Mouse (Mus musculus) stomach, postnatal 0 days (tissue): ENCODE data around the gene Llgl1. TPM values are rescaled to one million over a fixed set of nuclear protein-coding genes. Genes with fewer than 3 reads are reported as not detected.

Source experiments
- ATAC-seq: fragments of 200-750 bp; cut with Nextera tagmentation; 2 replicates; pipeline ENCODE4 v1.8.0; 2017; ENCODE audit not compliant: low FRiP score, low TSS enrichment
- DNase-seq: peaks from one replicate; pipeline ENCODE4 v3.0.0-alpha.2; 2016; ENCODE audit warnings: low spot score
- H3K27ac ChIP-seq: fragments of 300-500 bp; sonication (generic); replicated peaks from 2 replicates; pipeline ENCODE4 v1.5.1; 2014; ENCODE audit warnings: mild to moderate bottlenecking, control low read depth
- H3K27me3 ChIP-seq: fragments of 300-500 bp; sonication (generic); 2 replicates; pipeline ENCODE4 v1.6.1; 2014; ENCODE audit warnings: low read length; ENCODE audit not compliant: control insufficient read depth, insufficient read depth
- H3K36me3 ChIP-seq: fragments of 300-500 bp; sonication (generic); 2 replicates; pipeline ENCODE4 v1.6.1; 2014; ENCODE audit warnings: low read length, mixed read lengths; ENCODE audit not compliant: control insufficient read depth, insufficient read depth
- H3K4me1 ChIP-seq: fragments of 300-500 bp; sonication (generic); replicated peaks from 2 replicates; pipeline ENCODE4 v1.6.1; 2014; ENCODE audit warnings: antibody characterized with exemption; ENCODE audit not compliant: control insufficient read depth, insufficient read depth
- H3K4me2 ChIP-seq: fragments of 300-500 bp; sonication (generic); replicated peaks from 2 replicates; pipeline ENCODE4 v1.6.1; 2014; ENCODE audit warnings: low read depth, mild to moderate bottlenecking, control low read depth, moderate library complexity
- H3K4me3 ChIP-seq: fragments of 300-500 bp; sonication (generic); 2 replicates; pipeline ENCODE4 v1.5.1; 2014; ENCODE audit warnings: low read depth, low read length, control low read depth
- H3K9ac ChIP-seq: fragments of 300-500 bp; sonication (generic); 2 replicates; pipeline ENCODE4 v1.6.1; 2014; ENCODE audit warnings: mild to moderate bottlenecking, low read length, control low read depth, mixed read lengths
- H3K9me3 ChIP-seq: fragments of 300-500 bp; sonication (generic); 2 replicates; pipeline ENCODE4 v1.6.1; 2016; ENCODE audit warnings: low read length; ENCODE audit not compliant: control insufficient read depth
- CTCF ChIP-seq: IDR thresholded peaks from 2 replicates; pipeline ENCODE4 v1.5.1; 2016; ENCODE audit warnings: antibody characterized with exemption, low read depth, mild to moderate bottlenecking, moderate library complexity
- EP300 ChIP-seq: optimal IDR thresholded peaks from 2 replicates; pipeline ENCODE3; 2016; ENCODE audit warnings: antibody characterized with exemption
- WGBS: fragments of 180-500 bp; shearing (Covaris S2); extraction: QIAGEN DNeasy Blood & Tissue Kit; methylation state at CpG from one replicate; pipeline ENCODE4 v1.1.7; 2014; 5-methylcytosine and 5-hydroxymethylcytosine counted together
- polyA plus RNA-seq: library from polyadenylated mRNA; unstranded; fragments of >200 nt; fragmentation: Nextera tagmentation; extraction: Ambion mirVana; gene quantifications from 2 replicates; pipeline ENCODE4 v1.2.1, GENCODE M21; 2015

The Llgl1 gene
- polyA plus RNA-seq, 1 experiment from 2014 or later = 13.6 TPM

DNA sequence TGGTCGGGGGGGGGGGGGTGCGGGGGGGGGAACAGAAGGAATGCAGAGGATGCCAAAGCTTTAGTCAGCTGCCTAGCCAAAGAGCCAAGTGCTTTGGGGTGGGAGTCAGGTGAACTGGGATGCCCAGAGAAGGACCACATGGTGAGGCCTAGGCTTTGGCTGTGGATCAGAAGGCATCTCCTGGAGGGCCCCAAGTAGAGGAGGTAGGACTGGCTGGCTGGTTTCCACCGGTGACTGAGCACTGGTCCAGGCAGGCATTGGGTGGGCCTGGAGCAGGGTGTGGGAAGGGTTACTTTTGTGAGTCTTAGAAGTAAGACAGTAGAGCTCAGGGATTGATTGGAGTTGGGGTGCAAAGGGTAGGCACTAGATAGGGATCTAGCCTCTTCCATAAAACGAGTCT, 2.1 kb downstream of the Llgl1 start:
- no peak overlapping the region for H3K4me2 ChIP-seq
- H3K27ac ChIP-seq = no peak overlapping the region
- no peak overlapping the region for H3K4me3 ChIP-seq
- TF ChIP-seq EP300 (no peak), CTCF (no peak)
- peaks cover 4% of the 10 kb centered on the region; the same call in 1 of the 2 replicates for H3K4me1 ChIP-seq
- ATAC-seq = no peak
- H3K9me3 ChIP-seq = no peaks in the 10 kb centered on the region
- 0 out of 2 replicates have a peak, but pooled peaks cover 3% of the 10 kb centered on the region for H3K36me3 ChIP-seq
- H3K9ac ChIP-seq = no peak overlapping the region
- H3K27me3 ChIP-seq = no peaks in the 10 kb centered on the region
- WGBS = 61% methylated on average over 2 of the region's 4 CpGs
- DNase-seq = peak; percentile 20

DNA sequence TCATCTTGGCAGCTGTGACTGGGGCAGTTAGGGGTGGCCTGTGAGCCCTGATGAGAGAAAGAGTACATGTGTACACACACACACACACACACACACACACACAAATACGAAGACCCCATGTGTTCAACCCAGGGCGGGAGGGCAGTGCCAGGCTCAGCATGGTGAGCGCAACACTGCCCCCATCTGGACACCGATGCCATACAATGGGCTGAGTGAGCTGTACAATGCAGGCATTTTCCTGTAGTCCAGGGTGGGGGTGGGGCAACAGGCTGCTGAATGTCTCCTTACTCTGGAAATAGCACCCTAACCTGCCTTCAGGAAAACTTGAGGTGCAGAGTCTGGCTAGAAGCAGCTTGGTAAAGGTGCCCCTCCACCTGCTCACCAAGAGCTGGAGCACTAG, 3.6 kb downstream of the Llgl1 start:
- Histone ChIP-seq H3K27me3 (no peaks in the 10 kb centered on the region), H3K4me2 (no peak overlapping the region), H3K4me1 (peaks cover 7% of the 10 kb centered on the region; the same call in 1 of the 2 replicates), H3K36me3 (peaks cover 12% of the 10 kb centered on the region; the same call in 1 of the 2 replicates), H3K4me3 (no peak overlapping the region), H3K27ac (no peak overlapping the region), H3K9ac (no peak overlapping the region), H3K9me3 (no peaks in the 10 kb centered on the region)
- ATAC-seq (0 out of 2 replicates have a peak, but pooled peaks have one; percentile 20), DNase-seq (peak; percentile 83)
- 44% methylated on average over 4 of the region's 4 CpGs for WGBS
- TF ChIP-seq CTCF (peak; percentile 78), EP300 (no peak)

DNA sequence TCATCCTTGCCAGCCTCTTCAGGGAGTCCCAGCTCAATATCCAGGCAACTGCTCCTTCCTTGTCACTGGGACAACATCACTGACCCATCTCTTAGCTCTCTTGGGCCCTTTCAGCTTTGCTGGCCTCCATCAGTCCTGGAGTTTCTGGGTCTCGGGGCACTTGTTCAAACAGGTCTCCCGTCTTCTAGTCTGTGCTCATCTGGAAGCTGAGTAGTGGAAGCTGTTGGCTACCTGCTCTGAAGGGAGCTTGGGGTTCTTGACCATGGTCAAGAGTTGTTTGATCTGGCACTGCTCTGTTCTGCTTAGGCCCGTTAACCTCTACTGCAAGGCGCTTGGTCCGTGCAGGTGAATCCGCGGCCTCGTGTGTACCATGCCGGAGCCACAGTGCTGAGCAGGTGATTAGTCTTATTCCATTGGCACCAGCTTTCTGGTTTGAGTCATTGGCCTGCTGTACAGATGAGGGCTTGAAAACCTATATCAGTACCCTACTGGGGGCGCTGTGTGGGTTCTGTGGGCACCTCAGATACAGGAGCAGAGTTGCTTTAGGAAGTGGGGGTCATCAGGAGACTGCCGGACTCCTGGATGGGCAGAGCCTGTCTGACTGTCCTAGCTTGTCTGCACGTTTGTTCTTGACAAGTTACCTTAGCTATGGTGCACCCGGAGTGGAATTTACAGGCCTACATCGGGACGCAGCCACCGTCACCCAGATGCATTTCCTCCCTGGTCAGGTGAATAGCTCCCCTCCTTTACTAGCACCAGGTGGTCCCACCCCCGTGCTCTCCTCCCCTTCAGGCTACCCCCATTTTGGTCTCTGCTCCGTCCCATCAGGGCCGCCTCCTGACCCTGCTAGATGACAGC, 4.7 kb downstream of the Llgl1 start:
- WGBS = 90% methylated on average over 19 of the region's 19 CpGs
- Histone ChIP-seq H3K9me3 (no peaks in the 10 kb centered on the region), H3K4me1 (peaks cover 7% of the 10 kb centered on the region; the same call in 1 of the 2 replicates), H3K4me2 (no peak overlapping the region), H3K36me3 (peaks cover 22% of the 10 kb centered on the region), H3K27me3 (no peaks in the 10 kb centered on the region), H3K27ac (no peak overlapping the region), H3K9ac (peak overlapping the region; percentile 31; the same call in 1 of the 2 replicates), H3K4me3 (no peak overlapping the region)
- DNase-seq (peak; percentile 13), ATAC-seq (no peak)
- TF ChIP-seq CTCF = no peak

DNA sequence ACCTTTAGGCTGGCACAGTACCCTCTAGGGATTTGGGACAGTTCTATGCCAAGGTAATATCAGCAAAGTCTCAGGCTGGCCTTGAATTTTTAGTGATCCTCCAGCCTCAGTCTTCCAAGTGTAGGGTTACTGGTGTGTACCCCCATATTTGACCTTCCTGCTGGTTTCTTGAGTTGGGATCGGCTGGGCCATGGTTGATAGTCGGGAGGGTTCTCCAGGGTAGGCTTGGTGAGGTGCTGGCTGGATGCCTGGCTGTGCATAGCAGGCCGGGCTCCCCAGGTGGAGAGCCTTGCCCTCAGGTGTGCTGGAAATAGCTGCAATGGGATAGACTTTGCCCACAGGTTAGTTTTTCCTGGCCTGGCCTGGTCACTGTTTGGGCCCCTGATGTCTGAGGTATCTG, 5.7 kb downstream of the Llgl1 start:
- peaks cover 32% of the 10 kb centered on the region for H3K36me3 ChIP-seq
- H3K9ac ChIP-seq = no peak overlapping the region
- no peaks in the 10 kb centered on the region for H3K27me3 ChIP-seq
- TF ChIP-seq CTCF (no peak), EP300 (no peak)
- no peak overlapping the region for H3K27ac ChIP-seq
- no peaks in the 10 kb centered on the region for H3K9me3 ChIP-seq
- peak; percentile 11 for DNase-seq
- no peak overlapping the region for H3K4me2 ChIP-seq
- ATAC-seq = no peak
- 91% methylated on average over 3 of the region's 3 CpGs for WGBS
- peaks cover 7% of the 10 kb centered on the region; the same call in 1 of the 2 replicates for H3K4me1 ChIP-seq
- H3K4me3 ChIP-seq = no peak overlapping the region

DNA sequence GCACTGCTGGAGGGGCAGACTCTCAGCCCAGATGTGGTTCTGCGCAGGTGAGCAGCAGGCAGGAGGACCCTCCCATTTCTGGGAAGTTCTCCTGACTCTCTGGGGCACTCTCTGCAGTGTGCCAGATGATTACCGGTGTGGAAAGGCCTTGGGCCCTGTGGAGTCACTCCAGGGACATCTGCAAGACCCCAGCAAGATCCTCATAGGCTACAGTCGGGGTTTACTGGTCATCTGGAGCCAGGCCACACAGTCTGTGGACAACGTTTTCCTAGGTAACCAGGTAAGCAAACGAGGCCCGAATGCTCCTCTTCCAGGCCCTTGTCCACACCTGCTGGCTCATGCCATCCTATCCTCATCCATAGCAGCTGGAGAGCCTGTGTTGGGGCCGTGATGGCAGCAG, 6.6 kb downstream of the Llgl1 start:
- no peak for ATAC-seq
- 0 out of 2 replicates have a peak, but pooled peaks cover 3% of the 10 kb centered on the region for H3K4me1 ChIP-seq
- no peak for TF ChIP-seq EP300
- TF ChIP-seq CTCF = no peak
- no peak overlapping the region for H3K4me2 ChIP-seq
- H3K27ac ChIP-seq = no peak overlapping the region
- peaks cover 36% of the 10 kb centered on the region for H3K36me3 ChIP-seq
- no peaks in the 10 kb centered on the region for H3K27me3 ChIP-seq
- H3K9me3 ChIP-seq = no peaks in the 10 kb centered on the region
- peak; percentile 11 for DNase-seq
- H3K9ac ChIP-seq = no peak overlapping the region
- WGBS = 92% methylated on average over 7 of the region's 7 CpGs
- no peak overlapping the region for H3K4me3 ChIP-seq
